Mouse (Mus musculus) adrenal gland (tissue): ENCODE measurements around the gene Neurl1a.

Experiments used
- intact Hi-C: fragments of 180-260 bp; cut with DNase I; formaldehyde crosslinking; loops from one replicate; pipeline ENCODE4 v1.15.1; 2025

Gene Neurl1a

DNA sequence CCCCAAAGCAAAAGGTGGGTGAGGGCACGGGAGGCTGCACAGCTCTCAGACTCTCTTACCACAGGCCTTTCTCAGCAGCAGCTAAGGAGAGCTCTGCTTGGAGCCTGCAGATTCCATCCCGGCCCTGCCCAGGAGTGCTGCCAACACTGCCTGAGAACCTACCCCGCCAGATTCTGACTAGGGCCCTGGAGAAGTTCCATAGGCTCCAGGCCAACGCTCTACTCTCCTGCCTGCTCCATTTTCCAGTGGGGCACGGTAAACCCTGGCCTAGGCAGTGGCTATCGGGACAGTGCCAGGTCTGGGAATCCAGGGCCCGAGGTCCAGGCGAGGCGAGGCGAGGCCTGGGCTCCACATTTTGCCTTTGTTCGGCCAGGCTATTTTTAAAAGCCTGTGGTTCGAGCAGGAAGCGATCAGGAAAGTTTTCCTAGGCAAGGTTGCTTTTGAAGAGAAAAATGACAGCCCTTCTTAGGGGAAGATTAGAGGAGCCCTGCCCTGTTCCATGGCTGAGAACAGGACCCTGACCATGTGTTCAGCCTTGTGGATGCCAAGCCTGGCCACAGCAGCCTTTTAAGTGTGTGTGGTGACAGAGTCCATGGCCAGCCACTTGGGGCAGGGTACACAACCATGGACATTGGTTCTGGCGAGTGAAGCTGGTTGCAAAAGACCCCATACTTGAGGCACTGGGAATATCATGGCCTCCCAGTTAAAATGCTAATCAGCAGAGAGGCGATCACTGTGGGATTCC is 101.3 kb downstream of the Neurl1a start:
- intact Hi-C loops = no loop called here

GRCm38 (mm10) chr19:47280894-47281293 is 102.3 kb downstream of the Neurl1a start:
- intact Hi-C loops = no loop called here

DNA sequence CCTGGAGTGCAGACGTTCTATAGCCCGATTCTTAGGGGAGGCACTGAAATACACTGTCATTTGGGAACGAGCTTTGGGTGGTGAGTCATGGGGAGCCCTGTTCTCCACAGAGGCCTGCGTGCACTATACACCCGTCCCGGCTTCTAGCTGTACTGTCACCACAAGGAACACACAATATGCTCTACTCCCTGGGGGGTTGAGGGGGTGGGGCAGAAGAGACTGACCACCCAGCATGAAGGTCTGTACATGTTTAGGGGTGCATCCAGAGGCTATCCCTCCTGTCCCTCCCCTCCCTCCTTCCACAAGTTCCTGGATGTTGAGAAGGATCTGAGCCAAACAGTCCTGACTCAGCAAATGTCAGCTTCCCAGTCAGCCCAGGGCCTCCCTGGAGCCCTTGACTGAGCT is 103.4 kb downstream of the Neurl1a start:
- intact Hi-C loops = no loop called here

- intact Hi-C loops = no loop called here
Observed at GRCm38 (mm10) chr19:47282688-47283215, 104.1 kb downstream of the Neurl1a start.

GRCm38 (mm10) chr19:47285581-47285980 is 107.0 kb downstream of the Neurl1a start:
- intact Hi-C loops = no loop called here

GRCm38 (mm10) chr19:47286886-47287450 is 108.3 kb downstream of the Neurl1a start:
- intact Hi-C loops = no loop called here

DNA sequence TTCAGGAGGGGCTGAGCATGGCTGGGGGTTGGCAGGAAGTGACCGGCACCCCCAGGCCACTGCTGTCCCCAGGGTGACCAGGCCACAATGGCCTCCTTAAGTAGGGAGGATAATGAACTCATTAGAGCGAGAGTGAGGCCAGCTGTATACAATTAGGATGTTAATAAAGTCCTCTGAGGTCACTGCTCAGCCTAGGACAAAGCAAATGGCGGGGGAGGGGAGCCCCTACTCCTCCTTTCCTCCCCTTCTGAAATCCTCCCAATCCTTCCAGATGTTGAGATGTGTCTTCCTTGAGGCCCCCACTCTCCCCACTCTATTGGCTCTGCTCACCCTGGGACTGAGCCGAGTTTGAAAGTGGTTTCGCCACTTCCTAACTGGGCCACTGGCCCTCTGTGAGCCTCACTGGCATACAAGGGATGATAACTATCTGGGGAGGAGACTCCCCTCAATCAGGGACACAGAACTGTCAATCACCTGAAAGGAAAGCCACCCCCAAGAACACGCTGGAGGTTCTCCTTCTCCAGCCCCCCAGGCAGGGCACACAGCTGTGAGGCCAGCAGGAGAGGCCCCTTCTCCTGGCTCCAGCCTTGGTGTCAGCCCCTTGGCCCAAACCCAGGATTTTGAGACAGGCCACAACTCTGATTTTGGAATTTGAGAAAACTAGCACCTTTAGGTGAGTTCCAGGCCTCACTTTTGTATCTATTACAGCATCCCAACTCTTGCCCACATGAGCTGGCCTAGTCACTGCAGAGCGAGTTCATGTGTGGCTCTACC is 112.9 kb downstream of the Neurl1a start:
- intact Hi-C loops = no loop called here

- intact Hi-C loops = no loop called here
Observed at GRCm38 (mm10) chr19:47292451-47292951, 113.9 kb downstream of the Neurl1a start.

GRCm38 (mm10) chr19:47298100-47298499 is 119.5 kb downstream of the Neurl1a start:
- intact Hi-C loops = no loop called here

- intact Hi-C loops = no loop called here
Observed at GRCm38 (mm10) chr19:47301303-47302190, 122.9 kb downstream of the Neurl1a start.

GRCm38 (mm10) chr19:47302191-47302852 is 123.7 kb downstream of the Neurl1a start:
- intact Hi-C loops = no loop called here

- intact Hi-C loops = no loop called here
Observed at GRCm38 (mm10) chr19:47303128-47303527, 124.5 kb downstream of the Neurl1a start.

DNA sequence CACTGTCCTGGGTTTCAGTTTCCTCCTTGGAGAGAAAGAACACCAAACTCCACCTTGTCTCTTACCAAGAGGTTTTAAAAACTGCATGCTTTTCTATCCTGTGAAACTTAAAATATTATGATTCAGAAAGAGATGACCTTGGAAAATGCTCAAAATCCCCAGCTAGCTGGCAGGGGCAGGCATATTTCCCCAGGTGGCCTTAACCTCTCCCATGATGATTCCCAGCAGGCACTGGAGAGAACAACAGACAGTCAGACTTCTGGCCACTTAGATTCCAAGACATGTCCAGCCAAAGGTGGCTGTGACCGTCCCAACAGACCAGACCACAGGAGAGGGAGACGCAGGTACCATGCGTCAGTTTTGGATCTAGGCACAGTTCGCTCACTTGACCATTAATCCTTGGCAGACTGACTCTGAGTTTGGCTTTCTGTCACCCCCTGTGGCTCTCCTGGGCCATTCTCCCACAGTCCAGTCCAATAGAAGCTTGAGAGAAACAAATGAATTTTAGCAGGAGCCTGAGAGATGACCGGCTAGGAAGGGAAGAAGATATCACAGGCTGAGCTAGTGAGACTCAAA is 125.6 kb downstream of the Neurl1a start:
- intact Hi-C loops = no loop called here

DNA sequence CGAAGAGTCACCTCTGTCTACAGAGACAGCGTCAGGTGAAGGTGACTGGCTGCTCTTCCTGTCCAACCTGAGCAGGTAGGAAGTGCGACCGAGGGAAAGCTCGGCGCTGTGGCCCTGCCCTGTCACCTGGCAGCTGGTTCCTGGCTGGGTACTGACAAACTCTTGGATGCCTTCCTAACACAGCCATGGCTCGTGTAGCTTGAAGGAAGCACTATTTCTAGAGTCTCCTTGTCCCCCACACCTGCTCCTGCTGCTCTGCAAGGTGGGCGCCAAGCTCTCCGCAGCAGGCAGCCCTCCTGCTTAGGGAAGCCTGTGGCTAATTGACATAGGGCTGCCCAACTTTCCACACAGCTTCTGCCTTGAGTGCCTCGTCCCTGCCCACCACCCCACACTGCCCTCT is 126.8 kb downstream of the Neurl1a start:
- intact Hi-C loops = no loop called here

GRCm38 (mm10) chr19:47306128-47306916 is 127.7 kb downstream of the Neurl1a start:
- intact Hi-C loops = no loop called here

- intact Hi-C loops = no loop called here
Observed at GRCm38 (mm10) chr19:47306917-47307315, 128.3 kb downstream of the Neurl1a start.
